Mouse (Mus musculus) ovary, postnatal 14 days (tissue): ENCODE results near the gene Nog.

Experiments
- DNase-seq: peaks from one replicate; pipeline ENCODE4 v3.0.0; 2022; ENCODE audit warnings: low spot score

Nog gene

GRCm38 (mm10) chr11:89267520-89267919, 34.6 kb downstream of the Nog start:
- no peak for DNase-seq

DNA sequence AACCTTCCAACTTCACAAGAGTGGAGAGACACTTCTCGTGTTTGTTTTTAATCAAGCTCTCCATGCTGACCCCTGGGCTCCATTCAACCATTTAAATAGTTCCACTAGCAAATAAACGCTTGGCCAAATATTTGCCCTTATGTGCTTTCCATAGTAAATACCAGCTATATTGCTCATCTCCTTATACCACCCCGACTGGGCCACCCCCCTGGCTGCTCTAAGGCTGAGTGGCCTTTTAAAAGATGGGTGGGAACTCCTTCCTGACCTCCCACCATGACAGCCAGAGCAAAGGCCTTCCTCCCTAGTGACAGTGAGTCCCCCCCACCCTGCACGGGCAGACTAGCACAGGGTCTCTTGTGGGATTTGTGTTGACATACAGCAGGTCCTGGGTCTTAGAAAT, 37.1 kb downstream of the Nog start:
- DNase-seq: no peak

DNA sequence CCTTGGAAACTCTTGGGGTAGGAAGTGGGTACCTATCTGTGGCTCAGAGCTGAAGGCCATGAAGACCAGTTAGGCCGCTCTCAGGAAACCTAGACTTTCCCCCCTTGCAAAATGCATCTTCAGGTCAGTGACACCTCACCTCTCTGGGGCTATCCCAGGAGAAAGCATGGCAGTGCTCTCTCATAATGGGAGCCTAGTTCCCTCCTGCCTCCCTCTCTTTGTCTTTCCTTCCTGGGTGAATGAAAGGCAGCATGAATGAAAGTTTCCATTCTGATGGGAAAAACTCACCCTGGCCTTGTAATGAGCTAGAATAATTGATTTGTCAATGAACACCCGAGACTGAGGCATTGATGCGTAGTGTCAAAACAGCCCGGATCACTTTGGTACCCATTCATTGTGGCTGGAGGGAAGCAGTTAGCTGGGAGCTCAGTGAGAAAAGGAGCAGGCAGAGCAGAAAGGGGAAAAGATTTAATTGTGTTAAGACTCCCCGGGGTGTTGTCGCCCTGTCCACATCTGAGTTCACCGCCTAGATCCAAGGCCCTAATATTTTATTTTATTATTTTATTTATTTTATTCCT, 42.7 kb downstream of the Nog start:
- DNase-seq: no peak

GRCm38 (mm10) chr11:89257893-89258292, 44.2 kb downstream of the Nog start:
- no peak for DNase-seq

DNA sequence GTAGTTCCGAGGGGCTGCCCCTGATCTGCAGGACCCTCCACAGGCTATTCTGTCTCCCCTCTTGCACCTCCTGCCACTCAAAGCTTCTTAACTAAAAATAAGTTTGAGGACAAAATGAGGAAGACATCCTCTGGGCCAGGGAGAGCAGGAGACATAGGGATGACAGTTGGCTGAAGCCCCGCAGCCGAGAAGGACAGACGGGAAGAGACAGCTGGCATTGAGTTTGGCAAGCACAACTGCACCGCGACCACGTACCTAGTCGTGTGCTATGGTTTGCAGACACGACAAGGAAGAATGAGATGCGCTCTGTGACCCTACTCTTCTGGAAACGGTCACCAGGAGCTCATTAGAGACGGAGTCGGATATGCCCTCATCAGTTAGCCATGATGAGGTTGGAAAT, 48.2 kb downstream of the Nog start:
- no peak for DNase-seq
